Mouse (Mus musculus) midbrain, embryonic 10.5 days (tissue): ENCODE data around the gene Asic4. TPM values are rescaled to one million over a fixed set of nuclear protein-coding genes. Genes with fewer than 3 reads are reported as not detected.
A peak's percentile ranks its signal among the peaks of the same experiment; 100 is the strongest.

ENCODE experiments used
- DNase-seq: peaks from one replicate; pipeline ENCODE4 v3.0.0-alpha.2; 2017; ENCODE audit warnings: low spot score
- H3K27ac ChIP-seq: fragments of 300-500 bp; sonication (generic); replicated peaks from 2 replicates; pipeline ENCODE4 v1.5.1; 2016; ENCODE audit warnings: mild to moderate bottlenecking
- H3K27me3 ChIP-seq: fragments of 300-500 bp; sonication (generic); 2 replicates; pipeline ENCODE4 v1.6.1; 2016; ENCODE audit warnings: low read depth, mild to moderate bottlenecking; ENCODE audit not compliant: poor library complexity, severe bottlenecking
- H3K36me3 ChIP-seq: fragments of 300-500 bp; sonication (generic); 2 replicates; pipeline ENCODE4 v1.6.1; 2016; ENCODE audit warnings: mild to moderate bottlenecking, moderate library complexity
- H3K4me1 ChIP-seq: fragments of 300-500 bp; sonication (generic); 2 replicates; pipeline ENCODE4 v1.6.1; 2016
- H3K4me3 ChIP-seq: fragments of 300-500 bp; sonication (generic); 2 replicates; pipeline ENCODE4 v1.5.1; 2016; ENCODE audit warnings: mild to moderate bottlenecking, moderate library complexity
- H3K9me3 ChIP-seq: fragments of 300-500 bp; sonication (generic); replicated peaks from 2 replicates; pipeline ENCODE4 v1.6.1; 2016; ENCODE audit warnings: mild to moderate bottlenecking
- WGBS: fragments of 180-500 bp; shearing (Covaris S2); methylation state at CpG from one replicate; pipeline ENCODE4 v1.1.7; 2016; 5-methylcytosine and 5-hydroxymethylcytosine counted together
- polyA plus RNA-seq: library from polyadenylated mRNA; unstranded; fragments of >200 nt; fragmentation: Nextera tagmentation; extraction: Ambion mirVana; gene quantifications from 2 replicates; pipeline ENCODE4 v1.2.1, GENCODE M21; 2016

Asic4 gene
- polyA plus RNA-seq, 1 experiment from 2014 or later, result 6.1 TPM

GRCm38 (mm10) chr1:75423780-75424390 is 26.4 kb upstream of the Asic4 start:
- Histone ChIP-seq H3K9me3 (no peaks in the 10 kb centered on the region), H3K4me3 (no peak overlapping the region), H3K4me1 (peaks cover 59% of the 10 kb centered on the region), H3K27me3 (peaks cover 79% of the 10 kb centered on the region), H3K27ac (peak overlapping the region; percentile 49; the same call in 1 of the 2 replicates), H3K36me3 (0 out of 2 replicates have a peak, but pooled peaks cover 3% of the 10 kb centered on the region)
- no peak for DNase-seq
- WGBS, result 36% methylated on average over 11 of the region's 11 CpGs

- H3K27ac ChIP-seq, result no peak overlapping the region
- 34% methylated on average over 10 of the region's 10 CpGs for WGBS
- peaks cover 78% of the 10 kb centered on the region for H3K27me3 ChIP-seq
- H3K4me3 ChIP-seq, result no peak overlapping the region
- DNase-seq, result peak; percentile 81
- 0 out of 2 replicates have a peak, but pooled peaks cover 3% of the 10 kb centered on the region for H3K36me3 ChIP-seq
- H3K9me3 ChIP-seq, result no peaks in the 10 kb centered on the region
- H3K4me1 ChIP-seq, result peaks cover 75% of the 10 kb centered on the region
Measured at GRCm38 (mm10) chr1:75425796-75426471, 24.3 kb upstream of the Asic4 start.

DNA sequence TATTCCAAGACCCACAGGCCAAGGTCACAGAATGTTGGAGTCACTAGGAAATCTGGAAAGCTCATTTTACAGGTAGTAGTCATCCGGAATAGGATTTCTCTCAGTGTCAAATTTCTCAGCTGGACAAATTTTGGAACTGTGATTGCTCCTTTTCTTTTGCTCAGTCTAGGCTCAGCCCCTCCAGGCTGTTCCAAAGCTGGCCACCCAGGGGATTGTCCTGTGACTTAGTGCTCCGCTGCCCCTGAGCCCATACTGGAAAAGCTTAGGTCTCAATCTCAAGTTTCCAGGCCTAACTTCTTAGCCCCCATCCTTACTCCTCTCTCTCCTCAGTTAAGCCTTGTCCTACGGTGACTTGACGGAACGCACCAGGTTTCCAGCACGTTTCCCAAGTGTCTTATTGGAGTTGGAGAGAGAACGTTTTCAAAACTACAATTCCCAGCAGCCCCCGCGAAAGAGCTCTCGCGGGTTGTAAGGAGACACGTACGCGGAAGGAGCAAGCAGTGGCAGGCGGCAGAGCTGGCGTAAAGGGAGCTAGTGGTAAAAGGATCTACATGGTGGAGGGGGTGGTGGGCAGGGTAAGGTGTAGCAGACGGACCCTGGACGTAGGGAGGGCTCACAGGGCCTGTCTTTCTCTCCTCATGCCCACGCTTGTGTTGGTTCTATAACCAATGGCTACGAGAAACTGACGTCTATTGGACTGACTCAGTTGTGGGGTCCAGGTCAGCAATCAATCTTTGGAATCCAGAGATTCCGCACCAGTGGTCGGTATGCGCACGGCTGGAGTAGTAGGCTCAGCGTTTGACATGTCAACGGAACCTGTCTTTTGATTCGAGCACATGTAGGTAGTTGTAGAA is 14.5 kb upstream of the Asic4 start, which contains the start of gene Gmppa:
Gene Gmppa (plus strand): TSS at position 456 of the 854 bp plus-strand sequence.
- H3K27ac ChIP-seq, result peak within 1 kb of the TSS; percentile 83
- H3K9me3 ChIP-seq, result no peaks in the 10 kb centered on the region
- 8% methylated on average over 28 of the region's 28 CpGs for WGBS
- H3K4me3 ChIP-seq, result peak within 1 kb of the TSS; percentile 71
- H3K4me1 ChIP-seq, result peaks cover 50% of the 10 kb centered on the region
- peaks cover 12% of the 10 kb centered on the region; the same call in 1 of the 2 replicates for H3K27me3 ChIP-seq
- peaks cover 10% of the 10 kb centered on the region for H3K36me3 ChIP-seq
- peak; percentile 81 for DNase-seq

DNA sequence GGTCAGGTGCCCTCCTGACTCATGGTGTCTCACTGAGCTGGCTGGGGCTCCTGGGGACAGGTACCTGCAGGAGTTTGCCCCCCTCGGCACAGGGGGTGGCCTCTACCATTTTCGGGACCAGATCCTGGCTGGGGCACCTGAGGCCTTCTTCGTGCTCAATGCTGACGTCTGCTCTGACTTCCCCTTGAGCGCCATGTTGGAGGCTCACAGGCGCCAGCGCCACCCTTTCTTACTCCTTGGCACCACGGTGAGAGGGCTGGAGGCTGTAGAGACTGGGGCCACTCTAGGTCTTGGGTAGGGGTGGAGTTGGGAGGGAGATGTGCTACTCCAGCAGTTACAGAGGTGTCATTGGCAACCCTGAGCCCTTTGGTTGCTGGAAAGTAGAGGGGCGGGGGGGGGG is 11.5 kb upstream of the Asic4 start:
- Histone ChIP-seq H3K4me3 (no peak overlapping the region), H3K9me3 (no peaks in the 10 kb centered on the region), H3K27ac (no peak overlapping the region), H3K27me3 (peaks cover 7% of the 10 kb centered on the region), H3K36me3 (peaks cover 15% of the 10 kb centered on the region), H3K4me1 (peaks cover 63% of the 10 kb centered on the region)
- no peak for DNase-seq
- WGBS, result 81% methylated on average over 8 of the region's 9 CpGs

- H3K27ac ChIP-seq, result peak overlapping the region; percentile 58
- H3K9me3 ChIP-seq, result no peaks in the 10 kb centered on the region
- H3K27me3 ChIP-seq, result peaks cover 23% of the 10 kb centered on the region
- peaks cover 15% of the 10 kb centered on the region for H3K36me3 ChIP-seq
- WGBS, result 95% methylated on average over 7 of the region's 7 CpGs
- H3K4me1 ChIP-seq, result peaks cover 77% of the 10 kb centered on the region
- H3K4me3 ChIP-seq, result no peak overlapping the region
- no peak for DNase-seq
Measured at GRCm38 (mm10) chr1:75440661-75441060, 9.6 kb upstream of the Asic4 start.

DNA sequence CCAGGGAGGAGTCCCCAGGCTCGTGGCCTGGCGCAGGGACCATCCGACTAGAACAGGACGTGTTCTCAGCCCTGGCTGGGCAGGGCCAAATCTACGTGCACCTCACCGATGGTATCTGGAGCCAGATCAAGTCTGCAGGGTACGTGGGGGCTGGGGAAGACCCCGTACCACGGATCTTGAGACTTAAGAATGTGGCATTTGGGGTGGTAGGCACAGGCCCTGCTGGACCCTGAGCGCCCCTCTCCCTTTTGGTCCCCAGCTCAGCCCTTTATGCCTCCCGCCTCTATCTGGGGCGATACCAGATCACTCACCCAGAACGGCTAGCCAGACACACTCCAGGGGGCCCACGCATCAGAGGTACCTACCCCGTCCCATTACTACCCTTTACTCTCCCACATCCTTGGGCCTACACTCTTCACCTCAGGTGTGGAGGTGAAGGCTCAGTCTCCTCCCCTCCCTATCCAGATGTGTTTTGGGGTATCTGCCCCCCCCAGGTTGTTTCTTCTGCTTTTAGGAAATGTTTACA is 8.7 kb upstream of the Asic4 start:
- Histone ChIP-seq H3K4me1 (peaks cover 77% of the 10 kb centered on the region), H3K27ac (peak overlapping the region; percentile 91), H3K9me3 (no peaks in the 10 kb centered on the region), H3K27me3 (peaks cover 27% of the 10 kb centered on the region), H3K4me3 (no peak overlapping the region), H3K36me3 (peaks cover 15% of the 10 kb centered on the region)
- WGBS, result 82% methylated on average over 15 of the region's 15 CpGs
- DNase-seq, result no peak

- H3K4me1 ChIP-seq, result peaks cover 77% of the 10 kb centered on the region
Measured at GRCm38 (mm10) chr1:75442171-75442570, 8.1 kb upstream of the Asic4 start.

DNA sequence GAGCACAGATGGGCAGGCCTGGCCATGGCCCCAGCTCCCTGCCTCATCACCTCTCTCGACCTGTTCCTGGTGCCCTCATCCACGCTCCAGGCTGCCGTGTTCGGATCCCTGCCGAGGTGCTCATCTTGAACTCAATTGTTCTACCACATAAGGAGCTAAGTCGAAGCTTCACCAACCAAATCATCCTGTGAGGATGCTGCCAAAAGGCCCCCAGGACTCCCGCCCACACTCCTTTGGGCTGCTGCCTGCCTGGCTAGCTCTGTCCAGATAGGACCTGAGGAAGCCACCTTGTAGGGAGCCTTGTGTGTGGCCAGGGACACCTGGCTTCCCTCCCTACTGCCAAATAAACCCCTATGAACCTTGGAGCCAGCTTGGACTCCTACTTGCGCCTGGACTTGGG is 7.4 kb upstream of the Asic4 start:
- Histone ChIP-seq H3K4me3 (peak overlapping the region; percentile 54), H3K27me3 (peaks cover 39% of the 10 kb centered on the region)

More at GRCm38 (mm10) chr1:75442171-75442570, 8.1 kb upstream of the Asic4 start:
- peak overlapping the region; percentile 91 for H3K27ac ChIP-seq
- DNase-seq, result no peak
- no peak overlapping the region for H3K4me3 ChIP-seq
- H3K36me3 ChIP-seq, result peaks cover 15% of the 10 kb centered on the region
- H3K27me3 ChIP-seq, result peaks cover 33% of the 10 kb centered on the region
- 78% methylated on average over 9 of the region's 9 CpGs for WGBS
- H3K9me3 ChIP-seq, result no peaks in the 10 kb centered on the region

GRCm38 (mm10) chr1:75443247-75444024 is 6.8 kb upstream of the Asic4 start:
- H3K27me3 ChIP-seq, result peaks cover 46% of the 10 kb centered on the region
- no peaks in the 10 kb centered on the region for H3K9me3 ChIP-seq
- 24% methylated on average over 13 of the region's 13 CpGs for WGBS
- H3K27ac ChIP-seq, result peak overlapping the region; percentile 91
- H3K4me1 ChIP-seq, result peaks cover 88% of the 10 kb centered on the region
- H3K4me3 ChIP-seq, result peak overlapping the region; percentile 54
- H3K36me3 ChIP-seq, result peaks cover 15% of the 10 kb centered on the region
- DNase-seq, result peak; percentile 55

More for the DNA sequence above, 7.4 kb upstream of the Asic4 start:
- peaks cover 82% of the 10 kb centered on the region for H3K4me1 ChIP-seq
- DNase-seq, result no peak
- H3K27ac ChIP-seq, result peak overlapping the region; percentile 91
- 31% methylated on average over 8 of the region's 8 CpGs for WGBS
- no peaks in the 10 kb centered on the region for H3K9me3 ChIP-seq
- H3K36me3 ChIP-seq, result peaks cover 15% of the 10 kb centered on the region

DNA sequence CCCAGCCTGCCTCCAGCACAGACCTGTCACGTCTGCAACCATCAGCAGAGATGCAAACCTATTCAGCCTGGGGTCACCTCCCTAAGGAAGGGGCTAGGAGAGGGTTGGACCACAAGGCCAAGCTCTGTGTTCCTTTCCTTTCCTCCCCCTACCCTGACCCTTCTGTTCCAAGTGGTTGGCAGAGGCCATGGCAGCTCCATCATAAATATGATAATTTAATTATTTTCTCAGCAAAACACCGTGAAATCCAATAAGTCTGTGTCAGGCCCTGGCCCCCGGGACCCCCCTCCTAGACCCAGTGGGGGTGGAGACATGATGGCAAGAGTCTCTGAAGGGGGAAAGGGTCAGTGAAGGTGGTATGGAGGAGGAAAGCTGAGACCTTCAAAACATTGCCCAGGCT is 6.0 kb upstream of the Asic4 start:
- peaks cover 15% of the 10 kb centered on the region for H3K36me3 ChIP-seq
- 20% methylated on average over 3 of the region's 3 CpGs for WGBS
- H3K27ac ChIP-seq, result peak overlapping the region; percentile 91
- no peak for DNase-seq
- peaks cover 88% of the 10 kb centered on the region for H3K4me1 ChIP-seq
- H3K9me3 ChIP-seq, result no peaks in the 10 kb centered on the region
- H3K27me3 ChIP-seq, result peaks cover 53% of the 10 kb centered on the region
- H3K4me3 ChIP-seq, result peak overlapping the region; percentile 54

DNA sequence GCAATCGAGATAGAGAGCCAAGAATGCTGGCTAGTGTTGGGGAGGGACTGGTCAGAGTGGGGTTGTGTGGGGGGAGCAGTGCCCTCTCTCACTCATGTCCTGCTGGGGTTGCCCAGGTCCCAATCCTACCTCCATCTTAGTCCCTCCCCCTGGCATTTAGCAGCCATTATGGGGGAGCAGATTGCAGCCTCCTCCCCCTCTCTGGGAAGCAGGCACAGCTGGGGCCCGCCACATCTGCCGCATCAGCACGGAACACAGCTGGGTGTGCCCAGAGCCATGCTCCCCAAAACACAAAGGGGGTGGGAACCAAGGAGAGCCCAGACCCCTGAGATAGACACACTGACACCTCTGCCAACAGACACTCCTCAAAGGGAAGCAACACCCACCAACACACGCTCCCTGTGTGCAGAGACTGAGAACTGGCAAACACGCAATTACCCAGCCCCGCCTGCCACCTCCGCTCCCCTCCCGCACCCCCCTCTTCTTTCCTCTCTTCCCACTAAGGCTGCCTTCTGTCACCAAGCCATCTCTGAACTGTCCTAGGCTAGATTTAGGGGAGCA is 5.0 kb upstream of the Asic4 start:
- peaks cover 13% of the 10 kb centered on the region for H3K36me3 ChIP-seq
- no peaks in the 10 kb centered on the region for H3K9me3 ChIP-seq
- peak overlapping the region; percentile 54 for H3K4me3 ChIP-seq
- peaks cover 95% of the 10 kb centered on the region for H3K4me1 ChIP-seq
- no peak for DNase-seq
- H3K27ac ChIP-seq, result peak overlapping the region; percentile 91
- WGBS, result 14% methylated on average over 9 of the region's 9 CpGs
- peaks cover 64% of the 10 kb centered on the region for H3K27me3 ChIP-seq
